Mouse (Mus musculus): ENCODE measurements around the gene Camta2. TPM values are rescaled to one million over a fixed set of nuclear protein-coding genes. Genes with fewer than 3 reads are reported as not detected.

Gene Camta2
- polyA plus RNA-seq, 2 experiments, result 2.1 to 2.7 TPM

DNA sequence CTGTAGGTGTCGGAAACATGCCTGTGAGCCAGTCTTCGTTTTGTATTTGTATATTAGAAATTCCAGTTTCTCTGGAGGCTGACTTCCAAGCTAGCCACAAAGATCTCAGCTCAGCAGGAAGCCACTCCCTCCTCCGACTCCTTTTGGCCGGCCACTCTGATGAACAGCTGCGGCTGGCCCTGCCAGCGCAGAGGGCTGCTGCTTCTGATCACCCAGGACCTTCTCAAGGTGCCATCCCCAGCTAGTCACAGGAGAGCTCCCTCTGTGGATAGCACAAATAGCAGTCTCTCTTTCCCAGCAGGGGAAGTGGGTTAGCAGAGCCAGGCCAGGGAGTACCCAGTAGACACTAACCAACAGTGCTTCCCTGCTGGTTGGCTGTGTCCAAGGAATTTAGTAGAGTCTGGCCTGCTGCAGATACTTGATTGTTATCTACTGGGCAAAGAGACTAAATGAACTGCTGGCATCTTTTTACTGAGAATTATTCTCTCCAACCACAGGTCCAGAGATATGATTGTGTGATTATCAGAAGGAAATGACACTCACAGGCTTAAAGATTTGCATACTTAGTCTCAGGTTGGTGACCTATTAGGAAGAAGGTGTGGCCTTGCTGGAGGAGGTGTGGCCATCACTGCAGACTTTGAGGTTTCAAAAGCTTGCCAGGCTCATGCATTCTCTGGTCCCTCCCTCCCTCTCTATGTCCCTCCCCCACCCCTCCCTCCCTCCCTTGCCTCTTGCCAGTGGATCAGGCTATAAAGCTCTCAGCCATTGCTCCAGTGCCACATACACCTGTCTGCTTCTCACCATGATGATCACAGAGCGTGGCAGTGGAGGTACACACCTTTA, 65.7 kb downstream of the Camta2 start:
- no peak overlapping the region for H3K27ac ChIP-seq
- 0 out of 4 replicates have a peak, but pooled peaks cover 0 to 4% of the 10 kb centered on the region in 2 experiments for H3K4me1 ChIP-seq (replicated peaks; ENCODE audit: control insufficient read depth in 2 of 2, insufficient read depth in 2 of 2, low read length in 1 of 2)
- WGBS (ENCODE audit: insufficient replicate concordance), result 43% methylated on average over 7 of the region's 7 CpGs
- DNase-seq (ENCODE audit: low read depth in 3 of 3, low spot score in 3 of 3), result no peak
- ATAC-seq (ENCODE audit: insufficient read depth), result peak; percentile 67; the same call in 1 of the 2 replicates
- TF ChIP-seq EP300 (IDR thresholded peaks at IDR 0.05; ENCODE audit: low read depth) (no peak), CTCF (IDR thresholded peaks at IDR 0.05; ENCODE audit: low read depth) (no peak)
- no peak overlapping the region for H3K4me2 ChIP-seq (ENCODE audit: low read depth)
- H3K4me3 ChIP-seq (ENCODE audit: insufficient read depth in 1 of 2, low read depth in 2 of 2, low read length in 2 of 2), result no peak overlapping the region
- H3K9ac ChIP-seq (replicated peaks), result no peak overlapping the region
- no peaks in the 10 kb centered on the region for H3K36me3 ChIP-seq (replicated peaks; ENCODE audit: control insufficient read depth, insufficient read depth, low read depth)
- H3K9me3 ChIP-seq (ENCODE audit: control insufficient read depth, low read length), result no peaks in the 10 kb centered on the region
- H3K27me3 ChIP-seq (ENCODE audit: control insufficient read depth, insufficient read depth, low read length), result no peaks in the 10 kb centered on the region

Small RNA genes within 50 kb of the gene (microRNA-seq; reads per million reads assigned to microRNA genes)
- gene Mir6925, result not detected

Other genes starting within 250 kb of the Camta2 start
- 11.9 and 12.8 TPM in 2 replicates for gene Med11, start 236.2 kb downstream of the Camta2 start, polyA plus RNA-seq (2012; rRNA removed)
- 17.0 and 20.0 TPM in 2 replicates for gene Med11, start 236.2 kb downstream of the Camta2 start, polyA plus RNA-seq (2014; fragmentation: Nextera tagmentation; extraction: Ambion mirVana)
- 0.28 and 0.31 TPM in 2 replicates for gene Zmynd15, start 228.7 kb downstream of the Camta2 start, polyA plus RNA-seq (2012; rRNA removed)
- gene Zmynd15, start 228.7 kb downstream of the Camta2 start, polyA plus RNA-seq (2014; fragmentation: Nextera tagmentation; extraction: Ambion mirVana), result 0.10 and 0.29 TPM in 2 replicates
- gene Cxcl16, start 228.1 kb downstream of the Camta2 start, polyA plus RNA-seq (2012; rRNA removed), result 0.94 and 1.1 TPM in 2 replicates
- gene Cxcl16, start 228.1 kb downstream of the Camta2 start, polyA plus RNA-seq (2014; fragmentation: Nextera tagmentation; extraction: Ambion mirVana), result 0.79 and 1.5 TPM in 2 replicates
- gene Tm4sf5, start 182.9 kb downstream of the Camta2 start, polyA plus RNA-seq (2012; rRNA removed), result 0.90 and 1.4 TPM in 2 replicates
- gene Tm4sf5, start 182.9 kb downstream of the Camta2 start, polyA plus RNA-seq (2014; fragmentation: Nextera tagmentation; extraction: Ambion mirVana), result 2.1 and 2.4 TPM in 2 replicates
- gene Vmo1, start 173.5 kb downstream of the Camta2 start, polyA plus RNA-seq (2012; rRNA removed), result 0.23 TPM in 1 of 2 replicates, not detected in the other
- gene Vmo1, start 173.5 kb downstream of the Camta2 start, polyA plus RNA-seq (2014; fragmentation: Nextera tagmentation; extraction: Ambion mirVana), result 0.21 and 0.51 TPM in 2 replicates
- gene Gltpd2, start 168.9 kb downstream of the Camta2 start, polyA plus RNA-seq (2012; rRNA removed), result 11.2 and 15.7 TPM in 2 replicates
- gene Gltpd2, start 168.9 kb downstream of the Camta2 start, polyA plus RNA-seq (2014; fragmentation: Nextera tagmentation; extraction: Ambion mirVana), result 18.4 and 20.3 TPM in 2 replicates
- 155 and 171 TPM in 2 replicates for gene Psmb6, start 162.7 kb downstream of the Camta2 start, polyA plus RNA-seq (2012; rRNA removed)
- 345 and 363 TPM in 2 replicates for gene Psmb6, start 162.7 kb downstream of the Camta2 start, polyA plus RNA-seq (2014; fragmentation: Nextera tagmentation; extraction: Ambion mirVana)
- not detected in 2 replicates for gene Gm40193, start 155.2 kb downstream of the Camta2 start, polyA plus RNA-seq (2012; rRNA removed)
- gene Gm40193, start 155.2 kb downstream of the Camta2 start, polyA plus RNA-seq (2014; fragmentation: Nextera tagmentation; extraction: Ambion mirVana), result not detected in 2 replicates
- 1.9 and 2.6 TPM in 2 replicates for gene Pld2, start 148.0 kb downstream of the Camta2 start, polyA plus RNA-seq (2012; rRNA removed)
- 1.3 and 1.5 TPM in 2 replicates for gene Pld2, start 148.0 kb downstream of the Camta2 start, polyA plus RNA-seq (2014; fragmentation: Nextera tagmentation; extraction: Ambion mirVana)
- gene Mink1, start 125.2 kb downstream of the Camta2 start, polyA plus RNA-seq (2012; rRNA removed), result 13.7 and 14.1 TPM in 2 replicates
- 3.7 and 5.0 TPM in 2 replicates for gene Mink1, start 125.2 kb downstream of the Camta2 start, polyA plus RNA-seq (2014; fragmentation: Nextera tagmentation; extraction: Ambion mirVana)
- gene 4930544D05Rik, start 72.3 kb downstream of the Camta2 start, polyA plus RNA-seq (2012; rRNA removed), result not detected in 2 replicates
- gene 4930544D05Rik, start 72.3 kb downstream of the Camta2 start, polyA plus RNA-seq (2014; fragmentation: Nextera tagmentation; extraction: Ambion mirVana), result not detected in 2 replicates
- gene Chrne, start 68.9 kb downstream of the Camta2 start, polyA plus RNA-seq (2012; rRNA removed), result not detected in 2 replicates
- not detected in 2 replicates for gene Chrne, start 68.9 kb downstream of the Camta2 start, polyA plus RNA-seq (2014; fragmentation: Nextera tagmentation; extraction: Ambion mirVana)
- 4.5 TPM in 2 replicates for gene Gp1ba, start 49.0 kb downstream of the Camta2 start, polyA plus RNA-seq (2012; rRNA removed)
- 7.6 and 9.1 TPM in 2 replicates for gene Gp1ba, start 49.0 kb downstream of the Camta2 start, polyA plus RNA-seq (2014; fragmentation: Nextera tagmentation; extraction: Ambion mirVana)
- 47.7 and 48.4 TPM in 2 replicates for gene Rnf167, start 40.9 kb downstream of the Camta2 start, polyA plus RNA-seq (2012; rRNA removed)
- 56.0 and 66.9 TPM in 2 replicates for gene Rnf167, start 40.9 kb downstream of the Camta2 start, polyA plus RNA-seq (2014; fragmentation: Nextera tagmentation; extraction: Ambion mirVana)
- 39.0 and 43.9 TPM in 2 replicates for gene Slc25a11, start 40.6 kb downstream of the Camta2 start, polyA plus RNA-seq (2012; rRNA removed)
- 60.8 and 67.8 TPM in 2 replicates for gene Slc25a11, start 40.6 kb downstream of the Camta2 start, polyA plus RNA-seq (2014; fragmentation: Nextera tagmentation; extraction: Ambion mirVana)
- 421 and 438 TPM in 2 replicates for gene Pfn1, start 33.5 kb downstream of the Camta2 start, polyA plus RNA-seq (2012; rRNA removed)
- gene Pfn1, start 33.5 kb downstream of the Camta2 start, polyA plus RNA-seq (2014; fragmentation: Nextera tagmentation; extraction: Ambion mirVana), result 957 and 1,007 TPM in 2 replicates
- 3.4 and 3.7 TPM in 2 replicates for gene Eno3, start 30.9 kb downstream of the Camta2 start, polyA plus RNA-seq (2012; rRNA removed)
- gene Eno3, start 30.9 kb downstream of the Camta2 start, polyA plus RNA-seq (2014; fragmentation: Nextera tagmentation; extraction: Ambion mirVana), result 3.6 and 3.9 TPM in 2 replicates
- gene Spag7, start 18.7 kb downstream of the Camta2 start, polyA plus RNA-seq (2012; rRNA removed), result 24.6 and 42.0 TPM in 2 replicates
- 27.4 and 29.6 TPM in 2 replicates for gene Spag7, start 18.7 kb downstream of the Camta2 start, polyA plus RNA-seq (2014; fragmentation: Nextera tagmentation; extraction: Ambion mirVana)
- 0.63 and 1.2 TPM in 2 replicates for gene Inca1, start 12.1 kb upstream of the Camta2 start, polyA plus RNA-seq (2012; rRNA removed)
- gene Inca1, start 12.1 kb upstream of the Camta2 start, polyA plus RNA-seq (2014; fragmentation: Nextera tagmentation; extraction: Ambion mirVana), result 0.71 and 1.4 TPM in 2 replicates
- 4.6 and 5.9 TPM in 2 replicates for gene Kif1c, start 12.4 kb upstream of the Camta2 start, polyA plus RNA-seq (2012; rRNA removed)
- 2.2 and 2.9 TPM in 2 replicates for gene Kif1c, start 12.4 kb upstream of the Camta2 start, polyA plus RNA-seq (2014; fragmentation: Nextera tagmentation; extraction: Ambion mirVana)
- 0.38 and 0.64 TPM in 2 replicates for gene Zfp3, start 76.1 kb upstream of the Camta2 start, polyA plus RNA-seq (2012; rRNA removed)
- 0.85 and 1.1 TPM in 2 replicates for gene Zfp3, start 76.1 kb upstream of the Camta2 start, polyA plus RNA-seq (2014; fragmentation: Nextera tagmentation; extraction: Ambion mirVana)
- 0.10 and 0.12 TPM in 2 replicates for gene Scimp, start 124.5 kb upstream of the Camta2 start, polyA plus RNA-seq (2012; rRNA removed)
- 0.51 and 0.64 TPM in 2 replicates for gene Scimp, start 124.5 kb upstream of the Camta2 start, polyA plus RNA-seq (2014; fragmentation: Nextera tagmentation; extraction: Ambion mirVana)
- 2.1 and 3.7 TPM in 2 replicates for gene Rabep1, start 156.7 kb upstream of the Camta2 start, polyA plus RNA-seq (2012; rRNA removed)
- gene Rabep1, start 156.7 kb upstream of the Camta2 start, polyA plus RNA-seq (2014; fragmentation: Nextera tagmentation; extraction: Ambion mirVana), result 9.1 and 10.3 TPM in 2 replicates